Mouse (Mus musculus): Measurements from ENCODE around the gene Hddc2. TPM values are rescaled to one million over a fixed set of nuclear protein-coding genes. Genes with fewer than 3 reads are reported as not detected.
A peak's percentile ranks its signal among the peaks of the same experiment; 100 is the strongest.
"Not testable (repeated sequence)": the region's sequence is repeated elsewhere in the genome, so short reads cannot be mapped to it uniquely, and the experiment has no call there.

Hddc2 gene
- polyA plus RNA-seq, 1 experiment, result 7.4 TPM

DNA sequence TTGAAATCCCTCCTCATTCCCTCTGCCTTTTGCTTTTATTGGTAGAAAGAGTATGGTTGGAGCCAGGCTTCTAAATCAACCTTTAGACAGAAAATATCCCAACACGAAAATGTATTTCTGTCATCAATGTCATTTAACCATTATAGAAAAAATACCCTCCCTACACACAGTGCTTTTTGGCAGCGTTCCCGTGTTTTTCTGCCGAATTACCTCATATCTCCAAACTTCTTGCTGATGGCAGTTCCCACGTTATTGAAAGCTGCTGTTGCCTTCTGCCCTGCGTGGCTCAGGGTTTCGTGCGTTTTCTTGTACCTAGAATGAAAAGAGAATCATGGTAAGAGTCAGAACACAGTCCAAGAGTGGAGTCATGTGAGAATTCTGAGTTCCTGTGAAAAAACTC, 33.2 kb downstream of the Hddc2 start:
- 65% methylated on average over 8 of the region's 8 CpGs for WGBS
- TF ChIP-seq CTCF (IDR thresholded peaks at IDR 0.05; ENCODE audit: insufficient read depth, low read length), result no peak
- TF ChIP-seq POLR2A (IDR thresholded peaks at IDR 0.05; ENCODE audit: borderline replicate concordance, extremely low read depth, low read depth, low read length), result no peak
- H3K4me3 ChIP-seq (replicated peaks; ENCODE audit: extremely low read depth, low read depth, low read length), result no peak overlapping the region
- no peak for DNase-seq
- H3K4me1 ChIP-seq (ENCODE audit: control insufficient read depth, insufficient read depth, low read length), result no peaks in the 10 kb centered on the region

DNA sequence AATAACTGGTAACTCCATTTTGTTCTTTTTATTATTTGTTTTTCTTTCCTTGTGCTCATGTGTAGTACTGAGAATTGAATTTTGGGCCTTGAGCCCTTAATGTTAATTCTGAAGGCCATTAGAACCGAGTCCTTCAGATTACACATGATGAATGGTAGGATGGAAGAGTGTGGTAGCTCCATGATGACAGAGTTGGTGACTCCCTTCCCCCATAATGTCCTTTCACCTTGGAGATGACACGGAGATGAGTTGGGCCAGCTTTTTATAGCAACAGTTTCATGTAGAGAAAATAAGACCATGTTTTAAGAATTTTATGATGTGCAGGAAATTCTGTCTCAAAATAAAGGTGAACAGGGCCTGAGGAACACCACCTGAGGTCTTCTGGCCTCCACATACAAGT, 37.9 kb downstream of the Hddc2 start:
- H3K4me1 ChIP-seq (ENCODE audit: control insufficient read depth, insufficient read depth, low read length), result no peaks in the 10 kb centered on the region
- TF ChIP-seq POLR2A (IDR thresholded peaks at IDR 0.05; ENCODE audit: borderline replicate concordance, extremely low read depth, low read depth, low read length) (no peak), CTCF (IDR thresholded peaks at IDR 0.05; ENCODE audit: insufficient read depth, low read length) (no peak)
- no peak overlapping the region for H3K4me3 ChIP-seq (replicated peaks; ENCODE audit: extremely low read depth, low read depth, low read length)
- no peak for DNase-seq
- WGBS, result 68% methylated on average over 2 of the region's 2 CpGs

- TF ChIP-seq CTCF (IDR thresholded peaks at IDR 0.05; ENCODE audit: insufficient read depth, low read length), result no peak
- DNase-seq, result no peak
- 94% methylated on average over 1 of the region's 1 CpGs for WGBS
- Histone ChIP-seq H3K4me3 (replicated peaks; ENCODE audit: extremely low read depth, low read depth, low read length) (no peak overlapping the region), H3K4me1 (ENCODE audit: control insufficient read depth, insufficient read depth, low read length) (no peaks in the 10 kb centered on the region)
Measured at GRCm38 (mm10) chr10:31352845-31353427, 39.8 kb downstream of the Hddc2 start.

GRCm38 (mm10) chr10:31354141-31354540, 41.0 kb downstream of the Hddc2 start:
- 69% methylated on average over 2 of the region's 2 CpGs for WGBS
- no peak for DNase-seq
- H3K4me1 ChIP-seq (ENCODE audit: control insufficient read depth, insufficient read depth, low read length), result no peaks in the 10 kb centered on the region
- no peak overlapping the region for H3K4me3 ChIP-seq (replicated peaks; ENCODE audit: extremely low read depth, low read depth, low read length)
- TF ChIP-seq POLR2A (IDR thresholded peaks at IDR 0.05; ENCODE audit: borderline replicate concordance, extremely low read depth, low read depth, low read length) (no peak), CTCF (IDR thresholded peaks at IDR 0.05; ENCODE audit: insufficient read depth, low read length) (no peak)

DNA sequence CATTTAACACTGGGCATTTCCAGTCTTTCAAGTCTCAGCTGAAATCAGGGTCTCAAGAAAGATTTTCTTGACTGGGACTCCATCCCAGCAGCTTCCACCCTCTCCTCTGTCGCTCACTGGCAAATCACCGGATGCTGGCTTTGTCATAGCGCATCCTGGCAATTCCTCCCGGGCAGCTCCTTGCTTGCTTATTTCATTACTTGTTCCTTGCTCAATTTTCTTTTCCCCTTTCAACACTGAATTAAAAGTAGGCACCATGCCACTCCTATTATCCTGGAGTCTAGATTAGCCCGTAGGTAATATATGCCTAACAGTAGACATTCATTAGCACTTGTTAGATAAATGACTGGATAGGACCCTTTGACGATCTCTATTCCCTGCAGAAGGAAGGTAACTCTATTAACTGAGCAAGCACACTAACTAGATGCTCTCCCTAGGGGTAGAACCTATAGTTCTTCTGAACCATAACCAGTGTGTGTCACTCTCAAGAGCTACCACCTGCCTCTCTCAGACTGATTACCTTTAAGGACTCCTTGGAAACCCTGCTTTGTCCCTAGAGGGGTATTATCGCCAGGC, 41.8 kb downstream of the Hddc2 start:
- Histone ChIP-seq H3K4me3 (replicated peaks; ENCODE audit: extremely low read depth, low read depth, low read length) (no peak overlapping the region), H3K4me1 (ENCODE audit: control insufficient read depth, insufficient read depth, low read length) (no peaks in the 10 kb centered on the region)
- no peak for DNase-seq
- WGBS, result 77% methylated on average over 7 of the region's 7 CpGs
- TF ChIP-seq CTCF (IDR thresholded peaks at IDR 0.05; ENCODE audit: insufficient read depth, low read length), result no peak
- TF ChIP-seq POLR2A (IDR thresholded peaks at IDR 0.05; ENCODE audit: borderline replicate concordance, extremely low read depth, low read depth, low read length), result no peak

DNA sequence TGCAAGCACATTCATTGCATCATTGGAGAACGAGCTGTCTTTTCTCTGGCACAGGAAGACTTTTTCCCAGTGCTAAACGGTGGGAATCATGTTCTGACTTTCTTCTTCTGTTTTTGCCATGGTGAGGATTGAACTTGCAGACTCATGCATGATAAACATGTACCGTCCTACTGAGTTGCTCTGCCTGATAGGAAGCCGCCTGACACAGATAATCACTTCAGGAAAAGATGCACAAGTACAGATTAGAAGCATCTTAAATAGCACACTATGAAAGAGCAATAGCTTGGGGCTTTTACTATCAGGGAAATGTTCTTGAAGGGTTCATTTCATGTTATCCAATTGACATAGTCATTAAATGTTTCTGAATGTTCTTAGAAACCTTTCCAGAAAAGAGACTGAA, 46.6 kb downstream of the Hddc2 start:
- no peaks in the 10 kb centered on the region for H3K4me1 ChIP-seq (ENCODE audit: control insufficient read depth, insufficient read depth, low read length)
- H3K4me3 ChIP-seq (replicated peaks; ENCODE audit: extremely low read depth, low read depth, low read length), result no peak overlapping the region
- 71% methylated on average over 4 of the region's 4 CpGs for WGBS
- no peak for DNase-seq
- TF ChIP-seq POLR2A (IDR thresholded peaks at IDR 0.05; ENCODE audit: borderline replicate concordance, extremely low read depth, low read depth, low read length) (no peak), CTCF (IDR thresholded peaks at IDR 0.05; ENCODE audit: insufficient read depth, low read length) (no peak)

- WGBS, result 34% methylated on average over 4 of the region's 5 CpGs
- not testable (repeated sequence) for H3K4me1 ChIP-seq (ENCODE audit: control insufficient read depth, insufficient read depth, low read length); H3K4me3 ChIP-seq (replicated peaks; ENCODE audit: extremely low read depth, low read depth, low read length); DNase-seq
- peak; percentile 36; the same call in 1 of the 2 replicates for TF ChIP-seq CTCF (IDR thresholded peaks at IDR 0.05; ENCODE audit: insufficient read depth, low read length)
Measured at GRCm38 (mm10) chr10:31370200-31370599, 57.0 kb downstream of the Hddc2 start.

Other genes with a start within 250 kb of the Hddc2 start
- 1.4 and 1.8 TPM in 2 replicates for gene Tpd52l1, start 132.6 kb downstream of the Hddc2 start, polyA plus RNA-seq (2012; rRNA removed)

Measured in lung, adult 2 months (tissue).